Mouse (Mus musculus): ENCODE measurements around the gene Ikbip.
A peak's percentile ranks its signal among the peaks of the same experiment; 100 is the strongest.

The Ikbip gene

DNA sequence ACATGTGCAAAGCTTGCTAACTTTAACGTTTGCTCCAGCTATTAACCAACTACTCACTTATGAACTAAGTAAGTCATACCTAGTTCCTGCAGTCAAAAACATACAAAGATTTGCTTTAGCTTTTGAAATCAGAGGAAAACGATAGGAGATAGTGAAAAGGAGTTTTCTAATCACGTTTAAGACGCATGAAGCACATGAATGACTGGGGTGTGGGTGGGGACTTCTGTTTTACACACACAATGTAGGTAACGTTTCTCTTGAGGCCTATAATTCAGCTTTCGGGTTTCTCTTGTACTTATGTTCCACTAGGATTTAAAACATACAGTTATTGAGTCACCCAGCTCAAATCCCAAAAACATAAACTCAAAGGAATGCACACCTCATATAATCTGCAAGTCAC, 39.9 kb downstream of the Ikbip start:
- DNase-seq: no peak

DNA sequence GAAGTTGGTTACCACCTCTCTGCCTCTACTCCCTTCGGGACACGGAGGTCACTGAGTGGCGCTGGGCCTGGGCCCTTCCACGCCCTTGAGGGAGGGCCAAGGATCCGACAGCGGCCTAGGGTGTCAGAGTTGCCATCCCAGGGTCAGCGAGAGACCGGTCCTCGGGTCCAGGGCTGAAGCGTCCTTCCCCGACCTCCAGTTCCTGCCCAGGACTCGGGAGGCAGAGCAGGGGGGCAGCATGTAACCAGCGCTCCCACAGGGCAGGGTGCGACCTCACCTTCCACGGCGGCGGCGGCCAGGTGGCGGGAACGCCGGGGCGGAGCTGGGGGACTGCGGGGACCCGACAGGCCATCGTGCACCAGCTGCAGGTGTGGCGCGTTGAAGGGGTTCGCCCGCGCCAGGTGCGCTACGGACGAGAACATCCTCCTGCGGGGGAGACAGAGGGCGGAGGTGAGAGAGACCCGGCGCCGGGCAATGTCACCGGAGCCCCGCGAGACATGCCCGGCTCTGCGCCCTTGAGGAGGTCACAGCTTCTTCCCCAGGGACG, 40.6 kb downstream of the Ikbip start:
- DNase-seq: peak; percentile 55 to 67

DNA sequence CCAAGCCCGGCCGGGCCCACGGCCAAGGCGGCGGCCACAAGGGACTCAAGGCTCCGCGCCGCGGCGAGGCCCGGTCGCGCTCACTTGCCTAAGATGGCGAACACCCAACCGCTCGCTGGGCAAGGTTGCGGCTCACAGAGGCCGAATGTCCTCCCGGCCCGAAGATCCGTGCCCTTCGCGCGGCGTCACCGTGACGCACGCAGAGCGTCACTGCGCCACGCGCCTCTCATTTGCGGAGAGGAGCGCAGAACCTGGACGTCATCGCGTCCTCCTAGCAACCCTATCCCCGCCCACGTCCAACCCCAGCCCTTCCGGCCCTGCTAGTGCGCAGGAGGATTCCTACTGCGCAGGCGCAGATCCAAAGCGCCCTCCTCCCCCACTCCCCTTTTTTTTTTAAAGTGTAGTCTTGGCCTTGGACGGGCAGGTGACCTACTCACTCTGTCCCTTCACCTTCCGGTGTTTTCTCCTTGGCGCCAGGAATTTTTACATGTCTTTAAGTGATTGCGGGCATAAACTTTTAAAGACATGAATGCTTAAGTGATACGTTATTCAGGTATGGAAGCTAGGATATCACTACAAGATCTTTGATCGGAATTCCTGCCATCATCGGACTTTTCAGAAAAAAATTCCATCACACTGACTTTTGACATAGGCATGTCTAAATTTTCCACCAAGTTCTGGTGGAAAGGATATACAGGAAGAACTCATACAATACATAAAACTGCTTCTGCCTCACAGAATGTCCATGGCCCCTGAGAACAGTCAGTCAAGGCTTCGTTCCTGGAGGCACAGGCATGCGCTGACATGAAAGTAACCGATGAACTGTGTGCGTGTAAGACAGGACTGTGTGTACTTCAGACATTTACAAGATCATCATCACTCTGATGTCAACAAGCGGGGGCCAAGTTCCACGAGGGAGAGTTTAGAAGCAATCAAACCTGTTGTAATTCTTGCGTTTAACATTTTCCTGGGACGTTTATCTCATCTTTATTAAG, 41.4 kb downstream of the Ikbip start, which contains the start of gene Slc25a3:
TSS of gene Slc25a3 (minus strand) at position 232 of the 995 bp plus-strand sequence.
- peak; percentile 98 to 99 for DNase-seq

DNA sequence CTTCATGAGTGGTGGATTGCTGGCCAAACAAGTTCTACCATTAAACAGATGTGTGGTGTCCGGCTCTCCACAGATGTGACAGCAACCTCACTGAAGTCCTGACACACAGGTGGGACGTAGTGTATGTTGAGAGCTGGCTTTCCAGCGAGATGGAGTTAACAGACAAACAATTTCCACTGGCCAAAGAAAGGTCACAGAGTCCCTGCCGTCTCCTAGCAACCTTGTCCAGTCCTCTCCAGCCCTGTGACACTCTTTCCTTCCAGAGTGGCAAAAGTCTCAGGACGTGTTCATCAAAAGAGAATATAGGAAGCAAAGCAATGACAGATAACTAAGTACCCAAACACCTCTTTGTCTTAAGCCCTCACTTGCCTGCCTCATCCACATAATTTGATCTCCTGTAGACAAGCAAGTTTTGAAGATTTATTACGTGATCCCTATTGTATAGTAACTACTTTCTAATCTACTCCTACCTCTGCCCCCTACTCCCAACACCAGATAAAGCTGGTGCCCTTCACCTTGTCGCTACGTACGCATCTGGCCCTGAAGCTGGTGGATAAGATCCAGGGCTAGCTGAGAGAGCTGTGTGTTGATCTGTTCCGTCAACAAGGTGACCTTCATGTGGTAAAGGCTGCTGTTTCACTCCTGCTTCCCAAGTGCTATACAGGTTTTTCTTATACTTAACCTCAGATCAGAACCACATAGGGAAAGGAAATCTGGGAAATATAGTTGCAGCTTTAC, 44.0 kb downstream of the Ikbip start:
- DNase-seq: no peak

DNA sequence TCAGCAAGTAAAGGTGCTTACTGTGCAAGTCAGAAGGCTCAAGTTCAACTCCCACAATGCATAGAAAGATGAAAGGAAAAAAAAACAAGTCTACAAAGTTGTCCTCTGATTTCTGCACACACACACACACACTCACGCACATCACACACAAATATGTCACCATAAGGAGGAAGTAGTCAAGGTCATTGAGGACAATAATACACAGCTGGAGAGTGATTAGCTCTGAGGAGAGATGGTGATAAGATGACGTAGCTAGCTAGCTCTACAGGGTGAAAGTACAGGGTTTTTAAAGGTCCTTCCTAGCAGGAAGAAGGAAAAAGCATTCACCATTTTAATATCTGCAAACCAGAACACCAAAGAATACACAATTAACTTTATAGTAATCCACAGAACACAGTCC, 44.7 kb downstream of the Ikbip start:
- no peak for DNase-seq

DNA sequence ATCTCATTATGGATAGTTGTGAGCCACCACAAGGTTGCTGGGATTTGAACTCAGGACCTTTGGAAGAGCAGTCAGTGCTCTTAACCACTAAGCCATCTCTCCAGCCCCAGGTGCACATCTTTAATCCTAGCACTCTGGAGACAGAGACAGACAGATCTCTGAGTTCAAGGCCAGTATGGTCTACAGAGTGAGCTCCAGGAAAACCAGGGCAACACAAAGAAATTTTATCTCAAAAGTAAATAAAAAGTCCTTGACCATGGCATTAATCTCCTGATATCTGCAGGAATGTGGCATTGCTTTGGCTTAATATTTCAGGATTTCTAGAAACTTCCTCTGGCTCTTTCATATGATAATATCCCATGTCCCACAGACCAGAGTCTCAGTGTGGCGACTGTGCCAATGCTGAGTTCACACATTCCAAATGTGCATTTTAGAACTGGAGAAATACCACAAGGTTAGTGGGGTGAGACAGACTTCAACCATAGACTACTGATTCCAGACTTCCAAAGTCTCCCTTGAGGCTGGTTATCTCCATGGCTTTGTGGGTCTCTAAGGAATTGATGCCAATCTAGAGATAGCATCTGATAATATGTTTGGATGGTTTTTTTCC, 45.9 kb downstream of the Ikbip start:
- no peak for DNase-seq

DNA sequence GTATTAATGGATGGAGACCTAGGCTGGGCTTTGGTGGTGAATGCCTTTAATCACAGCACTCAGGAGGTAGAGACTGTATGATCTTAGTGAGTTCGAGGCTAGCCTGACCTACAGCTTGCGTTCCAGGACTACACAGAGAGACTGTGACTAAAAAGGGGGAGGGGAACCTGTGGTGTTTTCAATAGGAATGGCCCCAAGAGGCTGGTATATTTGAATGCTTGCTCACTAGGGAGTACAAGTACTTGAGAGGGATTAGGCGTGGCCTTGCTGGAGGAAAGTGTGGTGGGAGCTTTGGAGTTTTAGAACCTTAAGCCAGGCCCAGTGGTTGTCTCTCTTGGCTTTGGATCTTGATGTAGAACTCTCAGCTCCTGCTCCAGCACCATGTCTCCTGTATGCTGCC, 48.1 kb downstream of the Ikbip start:
- DNase-seq: no peak

DNA sequence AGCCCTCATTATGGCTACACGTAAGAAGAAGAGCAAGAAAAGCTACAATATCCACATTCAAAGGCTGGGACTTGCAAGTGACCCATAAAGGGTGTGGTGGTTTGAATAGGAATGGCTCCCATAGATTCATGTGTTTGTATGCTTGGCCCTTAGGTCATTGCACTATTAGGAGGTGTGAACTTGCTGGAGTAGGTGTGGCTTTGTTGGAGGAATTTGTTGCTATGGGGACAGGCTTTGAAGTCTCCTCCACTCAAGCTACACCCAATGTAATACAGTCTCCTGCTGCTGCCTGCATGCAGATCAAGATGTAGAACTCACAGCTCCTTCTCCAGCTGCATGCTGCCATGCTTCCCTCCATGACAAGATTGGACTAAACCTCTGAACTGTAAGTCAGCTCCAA, 48.8 kb downstream of the Ikbip start:
- DNase-seq: no peak

DNA sequence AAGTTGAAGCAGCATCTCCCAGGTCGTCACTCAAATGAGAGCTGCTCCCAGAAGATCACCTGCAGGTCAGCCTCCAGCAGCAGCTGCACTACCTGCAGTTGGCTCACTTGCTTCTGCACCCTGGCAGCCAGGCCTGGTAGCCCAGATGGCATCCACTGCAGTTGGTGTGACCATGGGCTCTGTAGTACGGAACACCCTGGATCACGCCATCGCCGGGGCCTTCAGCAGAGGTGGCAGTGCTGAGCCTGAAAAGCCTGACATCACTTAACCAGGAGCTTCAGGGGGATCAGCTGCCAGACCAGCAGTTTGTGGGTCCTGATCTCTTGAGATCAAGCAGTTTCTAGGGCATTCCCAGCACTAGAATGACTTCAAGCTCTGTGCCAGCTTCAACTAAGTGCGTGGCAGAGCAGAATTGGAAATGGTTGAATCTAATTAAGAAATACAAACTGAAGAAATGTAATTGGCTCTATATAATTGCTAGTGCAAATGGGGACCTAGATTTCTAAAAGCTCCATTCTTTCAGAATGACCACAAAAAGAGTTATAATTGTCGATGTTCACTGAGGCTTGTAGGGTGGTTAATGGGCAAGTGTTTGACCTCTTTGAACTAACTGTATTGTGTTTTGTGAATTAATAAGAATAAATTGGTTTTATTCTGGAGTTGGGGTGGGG, 52.7 kb downstream of the Ikbip start:
- no peak for DNase-seq

DNA sequence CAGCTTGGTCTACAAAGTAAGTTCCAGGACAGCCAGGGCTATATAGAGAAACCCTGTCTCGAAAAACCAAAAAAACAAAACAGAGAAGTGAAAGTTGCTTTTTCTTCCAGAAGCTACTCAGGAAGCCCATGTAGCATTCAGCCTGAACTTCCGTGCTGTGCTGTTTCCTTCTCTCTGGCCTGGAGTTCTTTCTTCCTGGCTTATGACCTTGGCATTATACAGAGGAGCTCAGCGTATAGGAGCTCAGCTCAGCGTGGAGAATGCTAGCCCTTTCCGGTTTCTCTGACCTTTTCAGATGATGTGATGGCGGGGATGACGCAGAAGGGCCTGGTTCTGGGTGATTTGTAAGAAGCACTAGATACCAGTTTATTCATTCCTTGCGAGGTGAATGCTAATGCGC, 54.7 kb downstream of the Ikbip start:
- DNase-seq: no peak

DNA sequence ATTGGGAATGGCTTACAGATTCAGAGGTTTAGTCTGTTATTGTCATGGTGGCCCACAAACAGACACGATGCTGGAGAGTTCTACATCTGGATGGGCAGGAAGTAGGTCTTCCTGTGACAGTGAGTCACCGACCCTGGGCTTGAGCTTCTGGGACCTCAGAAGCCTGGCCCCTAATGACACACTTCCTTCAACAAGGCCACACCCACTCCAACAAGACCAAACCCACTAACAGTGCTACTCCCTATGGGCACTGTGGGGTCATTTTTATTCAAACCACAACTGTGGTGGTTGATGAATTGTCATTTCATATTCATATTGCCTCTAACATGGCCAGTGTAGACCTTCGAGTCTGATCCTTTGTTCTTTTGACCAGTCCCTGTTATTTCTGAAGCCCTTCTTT, 55.6 kb downstream of the Ikbip start:
- no peak for DNase-seq

DNA sequence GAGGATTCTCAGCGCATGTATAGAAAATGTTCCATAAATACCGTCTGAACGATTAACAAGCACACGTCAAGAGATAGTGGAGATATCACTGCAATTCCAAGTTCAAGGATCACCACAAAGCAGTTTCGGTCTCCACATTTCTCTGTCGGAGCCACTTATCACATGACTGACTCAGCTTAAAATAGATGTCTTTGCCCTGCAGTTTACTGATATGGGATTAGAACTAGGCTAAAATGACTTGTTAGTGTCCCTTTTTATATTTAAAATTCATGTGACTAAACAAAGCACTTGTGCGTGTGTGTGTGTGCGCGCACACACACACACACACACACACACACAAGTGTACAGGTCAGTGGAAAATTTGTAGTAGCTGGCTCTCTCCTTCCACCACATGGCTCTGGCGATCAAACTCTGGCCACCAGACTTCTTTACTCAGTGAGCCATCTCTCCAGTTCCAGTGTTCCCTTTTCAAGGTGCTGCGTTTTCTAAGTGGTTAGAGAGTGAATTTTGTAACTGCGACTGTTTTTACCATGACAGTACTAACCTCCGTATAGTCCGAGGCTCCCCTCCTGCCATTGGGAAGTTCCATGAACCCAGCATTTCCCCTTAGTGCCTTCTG, 56.5 kb downstream of the Ikbip start:
- DNase-seq: no peak

DNA sequence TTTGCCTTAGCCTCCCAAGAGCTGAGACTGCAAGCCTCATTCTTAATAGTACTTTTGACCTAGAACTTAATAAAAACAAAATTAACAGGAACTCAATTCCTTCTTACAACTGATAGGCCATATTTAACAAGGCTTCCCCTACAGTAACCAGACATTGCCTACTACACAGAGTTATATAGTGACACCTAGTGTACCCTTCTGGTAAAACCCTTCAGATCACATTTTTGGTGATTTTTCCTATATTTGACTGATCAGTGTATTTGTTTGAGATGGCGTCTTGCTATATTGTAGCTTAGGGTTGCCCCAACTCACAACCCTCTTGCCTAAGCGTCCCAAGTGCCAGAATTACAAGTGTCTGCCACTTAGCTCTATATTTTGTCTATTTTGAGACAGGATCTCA, 58.8 kb downstream of the Ikbip start:
- DNase-seq: no peak

DNA sequence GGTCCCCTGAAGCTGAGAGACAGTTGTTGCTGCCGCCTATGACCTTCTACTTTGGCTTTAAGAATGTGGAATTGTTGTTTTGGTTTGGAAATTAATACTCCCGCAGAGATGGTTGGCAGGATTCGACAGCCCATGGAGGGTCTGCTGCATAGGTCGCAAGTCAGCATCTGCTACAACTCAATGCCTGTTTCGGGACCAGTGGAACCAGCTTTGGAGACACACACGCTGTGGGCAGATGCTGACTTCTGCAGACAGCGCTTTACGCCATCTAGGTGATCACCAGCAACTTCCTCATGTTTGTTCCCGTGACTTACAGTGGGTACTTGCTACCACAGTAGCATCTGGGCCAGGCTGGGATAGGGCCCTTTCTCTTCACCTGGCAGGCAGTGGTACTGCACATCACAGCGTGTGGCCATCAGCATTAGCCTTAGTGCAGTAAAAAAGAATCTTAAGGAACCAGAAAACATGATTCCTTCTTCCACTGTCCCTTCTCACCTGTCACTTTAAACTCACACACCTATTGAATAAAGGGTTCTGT, 60.0 kb downstream of the Ikbip start:
- no peak for DNase-seq

DNA sequence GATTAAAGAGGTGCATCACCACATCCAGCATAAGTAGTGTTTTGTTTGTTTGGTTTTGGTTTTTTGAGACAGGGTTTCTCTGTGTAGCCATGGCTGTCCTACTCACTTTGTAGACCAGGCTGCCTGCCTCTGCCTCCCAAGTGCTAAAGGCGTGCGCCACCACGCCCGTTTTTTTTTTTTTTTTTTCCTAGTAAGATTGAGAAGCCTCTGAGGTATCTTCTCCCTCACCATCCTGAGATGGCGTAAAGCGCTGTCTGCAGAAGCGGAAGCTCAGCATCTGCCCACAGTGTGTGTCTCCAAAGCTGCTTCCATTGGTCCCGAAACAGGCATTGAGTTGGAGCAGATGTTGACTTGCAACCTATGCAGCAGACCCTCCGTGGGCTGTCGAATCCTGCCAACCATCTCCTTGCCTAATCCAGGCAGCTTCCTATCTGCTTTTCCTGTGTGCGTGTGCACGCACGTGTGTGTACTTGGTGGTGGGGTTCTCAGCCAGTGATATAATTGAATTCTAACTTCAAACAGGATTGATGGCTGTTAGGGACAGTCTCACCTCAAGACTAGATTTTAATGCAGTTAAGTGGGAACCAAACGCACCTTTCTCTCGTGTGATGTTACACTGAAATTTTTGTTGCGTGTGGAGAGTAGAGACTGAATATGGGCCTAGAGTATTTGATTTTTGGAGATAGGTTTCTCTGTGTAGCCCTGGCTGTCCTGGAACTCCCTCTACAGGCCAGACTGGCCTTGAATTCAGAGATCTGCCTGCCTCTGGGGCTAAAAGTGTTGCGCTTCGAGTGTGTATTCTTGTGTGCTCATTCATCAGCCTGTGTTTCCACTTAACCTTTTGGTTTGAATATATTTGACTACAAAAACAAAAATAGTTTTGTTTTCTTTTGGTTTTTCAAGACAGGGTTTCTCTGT, 60.8 kb downstream of the Ikbip start:
- DNase-seq: no peak

DNA sequence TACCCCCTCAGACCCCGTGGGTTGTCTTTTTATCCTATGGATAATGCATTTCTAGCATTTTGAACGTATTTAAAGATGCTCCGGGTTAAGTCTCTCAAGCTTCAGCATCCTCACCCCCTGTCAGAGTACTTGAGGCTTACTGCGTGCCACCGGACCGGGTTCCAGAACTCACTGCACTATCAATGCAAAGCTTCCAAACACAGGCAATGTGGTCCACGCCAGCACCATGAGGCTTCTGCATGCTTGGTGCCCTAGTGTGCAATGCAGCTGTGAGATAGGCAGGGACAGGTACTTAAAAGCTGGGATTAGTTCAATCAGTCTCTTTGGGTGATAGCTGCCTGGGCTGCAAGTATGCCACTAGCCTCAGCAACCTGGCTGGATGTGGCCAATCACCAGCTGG, 62.7 kb downstream of the Ikbip start:
- DNase-seq: no peak

All from lung, adult 18-20 months (tissue).